Mouse (Mus musculus): Measurements from ENCODE around the gene Figla.
"Not testable (repeated sequence)": the region's sequence is repeated elsewhere in the genome, so short reads cannot be mapped to it uniquely, and the experiment has no call there.

Figla gene

DNA sequence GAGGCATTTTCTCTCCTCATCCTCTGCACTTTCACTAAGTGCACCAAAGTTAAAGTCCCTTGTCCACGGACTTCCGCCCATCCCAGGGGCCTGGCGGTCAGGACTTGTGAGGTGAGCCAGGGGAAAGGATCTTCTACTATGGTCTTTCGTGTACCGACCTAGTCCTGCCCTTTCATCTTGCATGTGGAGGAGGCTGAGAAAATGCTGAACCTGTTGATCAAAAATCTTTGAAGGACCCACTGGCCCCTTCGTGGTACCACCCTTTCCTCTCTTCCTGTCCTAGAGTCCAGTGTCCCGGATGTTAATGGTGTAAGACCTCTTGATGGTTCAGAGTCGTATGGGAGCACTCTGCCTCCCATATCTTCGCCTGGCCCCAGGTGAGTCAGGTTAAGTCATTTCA lies at the start of gene Figla:
Gene Figla (plus strand): TSS at position 301 of the 400 bp plus-strand sequence.
- no peak for DNase-seq (ENCODE audit: low spot score)

DNA sequence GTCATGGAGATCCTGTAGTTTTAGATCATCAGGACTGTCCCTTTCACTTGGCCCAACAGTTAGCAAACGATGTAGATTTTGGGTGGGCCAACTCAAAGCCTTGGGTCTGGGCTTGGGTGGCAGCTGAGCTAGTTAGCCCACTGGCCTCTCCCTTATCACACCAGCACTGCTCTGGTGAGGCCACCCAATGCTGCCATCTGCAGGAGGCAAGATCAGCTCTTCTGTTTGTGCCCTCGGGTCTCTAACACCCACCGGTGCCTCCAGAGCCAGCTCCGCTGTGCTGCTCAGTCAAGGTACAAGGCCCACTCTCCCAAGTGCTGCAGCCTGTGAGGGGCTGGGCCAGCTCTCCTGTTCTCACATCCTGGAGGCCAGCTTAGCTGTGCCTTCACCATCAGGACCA lies 49.3 kb upstream of the Figla start:
- no peak for DNase-seq (ENCODE audit: low spot score)

DNA sequence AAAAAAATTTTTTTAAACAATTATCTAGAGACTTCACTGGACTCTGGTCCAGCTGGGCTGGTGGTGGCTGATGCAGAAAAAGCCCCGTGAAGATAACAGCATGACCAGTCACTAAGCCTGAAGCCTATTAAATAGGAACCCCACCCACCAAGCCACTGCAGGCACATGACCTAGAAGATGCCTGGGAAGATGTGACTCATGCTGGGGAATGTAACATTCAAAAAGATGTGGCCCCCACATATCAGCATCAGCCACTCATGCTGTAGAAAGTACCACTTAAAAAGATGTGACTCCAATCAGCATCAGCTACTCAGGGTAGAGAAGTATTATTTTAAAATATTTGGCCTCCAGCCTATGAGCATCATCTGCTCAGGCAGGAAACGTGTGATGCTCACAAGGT lies 46.1 kb upstream of the Figla start:
- no peak for DNase-seq (ENCODE audit: low spot score)

DNA sequence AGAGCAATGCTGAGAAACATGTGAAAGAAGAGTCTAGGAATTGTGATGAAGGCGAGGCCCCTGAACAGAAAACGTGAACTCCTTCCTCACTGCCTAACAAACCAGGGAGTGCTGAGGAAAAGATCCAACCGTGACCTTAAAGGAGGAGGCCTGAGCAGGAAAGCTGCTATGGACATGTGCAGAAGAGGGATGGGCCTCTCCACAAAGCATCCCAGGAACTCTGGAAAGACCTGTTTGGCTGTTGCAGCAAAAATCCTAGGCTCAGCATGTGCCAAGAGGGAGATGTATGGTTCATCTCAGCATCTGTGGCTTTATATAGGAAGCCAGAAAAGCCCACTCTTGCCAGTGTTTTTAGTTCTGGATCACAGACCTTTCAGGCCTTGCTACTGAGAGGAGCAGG lies 43.3 kb upstream of the Figla start:
- no peak for DNase-seq (ENCODE audit: low spot score)

DNA sequence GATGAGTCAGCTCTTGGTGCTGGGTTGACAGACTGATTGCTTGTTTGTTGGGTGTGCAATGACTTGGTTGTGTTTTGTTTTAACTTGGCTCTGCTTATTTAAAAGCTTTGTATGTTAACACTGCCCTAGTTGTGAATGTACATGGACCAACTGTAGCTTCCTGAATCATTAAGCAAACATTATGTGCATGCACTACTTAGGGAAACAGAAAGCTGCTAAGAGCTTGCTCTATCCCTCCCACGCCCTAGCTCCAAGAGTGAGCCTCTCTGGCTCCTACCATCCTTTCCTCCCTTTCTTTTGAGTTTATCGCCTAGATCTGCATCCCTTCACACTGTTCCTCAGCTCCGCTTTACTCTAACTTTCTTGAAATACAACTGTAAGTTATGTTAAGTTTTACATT lies 42.6 kb upstream of the Figla start:
- no peak for DNase-seq (ENCODE audit: low spot score)

DNA sequence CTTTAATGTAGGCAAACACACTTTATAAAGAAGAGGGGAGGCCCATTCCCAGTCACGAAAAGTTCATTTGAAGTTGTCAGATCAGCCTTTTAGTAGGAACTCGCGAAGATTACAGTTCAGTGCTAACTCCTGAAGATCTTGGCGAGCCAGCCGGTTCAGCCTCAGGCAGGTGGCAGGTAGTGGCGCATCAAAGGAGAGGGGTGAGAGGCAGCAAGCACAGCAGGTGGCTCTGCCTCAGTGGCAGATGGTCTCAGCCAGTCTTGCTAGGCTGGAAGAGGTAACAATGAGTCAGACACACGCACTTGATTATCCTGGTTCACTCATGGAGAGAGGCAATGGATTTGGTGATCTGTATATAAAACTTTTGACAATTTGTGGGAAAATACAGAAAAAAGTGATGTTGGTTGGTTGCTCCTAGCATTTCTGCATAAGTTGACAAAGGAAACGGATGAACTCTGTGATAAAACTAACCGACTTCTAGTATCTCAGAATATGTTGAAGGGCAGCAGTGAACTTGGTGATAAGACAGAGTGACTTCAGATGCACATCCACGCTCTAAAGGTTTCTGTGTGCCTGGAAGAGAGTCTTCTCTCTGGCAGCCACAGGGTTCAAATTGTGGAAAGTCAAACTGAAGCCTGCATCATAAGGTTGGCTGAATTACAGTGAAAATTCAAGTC lies 40.9 kb upstream of the Figla start:
- DNase-seq (ENCODE audit: low spot score), result no peak

DNA sequence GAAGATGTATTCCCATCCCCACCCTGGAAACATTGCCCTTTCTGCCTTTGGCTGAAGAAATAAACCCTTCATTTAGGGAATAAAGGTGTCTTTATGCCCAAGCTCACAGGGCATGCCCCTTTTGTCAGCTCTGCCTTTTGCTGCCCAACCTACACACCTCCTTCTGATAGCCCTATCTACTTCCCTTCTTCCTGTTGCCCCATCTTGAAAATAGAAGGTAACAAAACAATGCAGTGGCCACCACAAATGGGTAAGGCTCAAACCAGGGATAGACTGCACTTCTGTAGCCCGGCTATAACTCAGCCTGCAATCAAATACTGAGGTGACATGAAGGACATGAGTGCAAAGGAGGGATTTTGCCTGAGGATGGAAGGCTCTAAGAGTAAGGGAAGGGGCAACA lies 40.2 kb upstream of the Figla start:
- no peak for DNase-seq (ENCODE audit: low spot score)

DNA sequence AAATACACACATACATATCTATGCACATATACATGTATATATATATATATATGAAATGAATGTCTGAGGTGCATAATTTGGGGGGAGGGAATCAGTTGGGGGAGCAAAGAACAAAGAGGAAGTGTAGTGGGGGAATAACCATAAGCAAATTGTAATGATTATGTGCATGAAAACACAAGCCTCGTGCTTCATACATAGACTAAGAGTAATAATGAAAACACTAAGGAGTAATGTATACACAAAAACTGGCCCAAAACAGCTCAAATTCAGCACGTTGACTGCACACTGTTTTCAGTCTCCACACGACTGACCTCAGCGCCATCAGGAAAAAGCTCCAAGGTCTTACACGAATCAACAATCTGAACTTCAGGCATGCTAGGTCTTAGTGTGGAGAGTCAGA lies 39.7 kb upstream of the Figla start:
- DNase-seq (ENCODE audit: low spot score), result no peak

DNA sequence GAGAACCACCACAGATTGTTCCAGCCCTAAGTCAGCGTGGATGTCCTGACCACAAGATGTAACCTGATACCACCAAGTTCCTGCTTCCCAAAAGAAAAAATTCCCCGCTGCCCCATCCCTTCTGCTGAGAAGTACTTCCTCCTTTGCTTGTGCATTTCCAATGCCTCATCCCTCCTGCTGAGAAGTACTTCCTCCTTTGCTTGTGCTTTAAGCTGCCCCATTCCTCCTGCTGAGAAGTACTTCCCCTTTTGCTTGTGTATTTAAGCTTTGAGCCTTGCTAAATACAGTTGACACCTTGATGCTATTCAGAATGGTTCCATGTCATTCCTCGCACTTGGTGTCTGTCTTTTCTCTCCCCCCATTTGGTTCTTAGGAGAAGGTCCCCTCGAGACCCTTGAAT lies 37.2 kb upstream of the Figla start:
- DNase-seq (ENCODE audit: low spot score), result not testable (repeated sequence)

DNA sequence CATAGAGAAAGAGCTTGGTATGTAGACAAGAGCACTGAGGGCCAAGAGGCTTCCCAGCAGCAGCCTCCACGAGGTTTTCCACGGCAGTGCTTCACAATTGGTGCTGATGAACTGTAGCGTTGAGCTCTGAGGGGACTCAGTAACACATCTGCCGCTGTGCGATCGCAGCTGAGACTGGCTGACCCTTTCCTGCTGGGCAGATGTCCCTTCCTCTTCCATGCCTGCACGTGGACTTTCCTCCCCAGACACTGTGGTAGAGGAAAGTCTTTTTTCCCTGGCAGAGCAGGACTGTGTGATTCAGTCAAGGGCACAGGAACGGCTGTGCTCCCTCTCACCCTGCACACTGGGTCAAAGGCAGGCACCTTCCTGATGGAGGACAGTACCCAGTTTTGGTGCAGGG lies 31.6 kb upstream of the Figla start:
- no peak for DNase-seq (ENCODE audit: low spot score)

DNA sequence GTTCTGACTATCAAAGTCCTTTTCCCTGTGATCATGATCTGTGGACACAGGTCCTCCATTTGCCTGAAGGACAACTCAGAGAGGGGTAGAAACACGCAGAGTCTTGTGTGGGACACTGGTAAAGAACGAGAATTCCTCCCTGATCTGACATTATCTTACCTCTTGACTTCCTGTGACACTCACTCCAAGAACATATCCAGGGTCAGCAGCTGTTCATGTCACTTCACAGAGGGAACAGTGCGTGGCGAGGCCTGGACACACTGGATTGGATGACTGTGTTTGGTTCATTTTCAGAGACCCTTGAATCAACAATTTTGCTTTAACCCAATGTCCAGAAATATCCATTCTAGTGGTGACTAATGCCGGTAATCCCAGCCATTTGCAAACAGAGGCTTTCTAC lies 26.4 kb upstream of the Figla start:
- DNase-seq (ENCODE audit: low spot score), result not testable (repeated sequence)

DNA sequence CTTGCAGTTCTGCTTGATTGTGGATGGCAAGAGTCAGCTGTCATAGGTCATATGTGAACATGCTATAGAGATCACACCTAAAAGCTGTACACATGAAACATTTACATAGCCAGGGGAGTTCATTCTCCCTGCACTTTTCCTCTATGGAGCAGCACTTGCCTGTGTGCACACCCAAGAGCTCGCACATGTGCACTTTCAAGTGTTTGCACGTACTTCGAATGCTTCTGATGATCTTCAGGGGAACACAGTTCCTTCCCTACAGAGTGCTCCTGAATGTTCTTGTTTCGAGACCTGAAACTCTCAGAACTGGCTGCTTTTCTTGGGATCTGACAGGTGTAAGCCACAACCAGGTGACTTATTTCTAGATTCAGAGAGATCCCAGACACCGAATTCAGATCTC lies 25.2 kb upstream of the Figla start:
- DNase-seq (ENCODE audit: low spot score), result not testable (repeated sequence)

DNA sequence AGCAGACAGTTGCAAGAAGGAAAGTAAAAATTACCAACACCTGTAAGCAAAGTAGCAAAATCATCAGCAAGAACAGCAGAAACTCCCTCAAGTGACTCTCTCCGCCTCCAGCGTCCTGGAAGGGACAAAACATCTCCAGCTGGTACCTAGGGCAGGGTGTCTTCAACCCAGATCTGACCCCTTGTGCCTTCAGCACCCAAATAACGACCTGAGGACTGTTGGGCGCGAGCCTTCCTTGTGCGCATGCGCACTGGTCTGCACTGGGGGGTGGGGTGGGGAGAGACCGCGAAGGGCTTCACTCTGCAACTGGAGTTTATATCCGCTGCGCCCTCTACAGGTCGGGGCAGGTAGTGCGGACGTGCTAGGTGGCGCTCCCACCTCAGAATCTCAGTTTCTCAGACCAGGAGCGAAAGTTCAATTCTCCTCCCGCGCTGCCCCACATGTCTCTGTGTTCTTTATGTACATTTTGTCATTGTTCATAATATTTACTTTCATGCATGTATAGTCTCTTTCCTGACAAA lies 12.5 kb upstream of the Figla start:
- DNase-seq (ENCODE audit: low spot score), result no peak

DNA sequence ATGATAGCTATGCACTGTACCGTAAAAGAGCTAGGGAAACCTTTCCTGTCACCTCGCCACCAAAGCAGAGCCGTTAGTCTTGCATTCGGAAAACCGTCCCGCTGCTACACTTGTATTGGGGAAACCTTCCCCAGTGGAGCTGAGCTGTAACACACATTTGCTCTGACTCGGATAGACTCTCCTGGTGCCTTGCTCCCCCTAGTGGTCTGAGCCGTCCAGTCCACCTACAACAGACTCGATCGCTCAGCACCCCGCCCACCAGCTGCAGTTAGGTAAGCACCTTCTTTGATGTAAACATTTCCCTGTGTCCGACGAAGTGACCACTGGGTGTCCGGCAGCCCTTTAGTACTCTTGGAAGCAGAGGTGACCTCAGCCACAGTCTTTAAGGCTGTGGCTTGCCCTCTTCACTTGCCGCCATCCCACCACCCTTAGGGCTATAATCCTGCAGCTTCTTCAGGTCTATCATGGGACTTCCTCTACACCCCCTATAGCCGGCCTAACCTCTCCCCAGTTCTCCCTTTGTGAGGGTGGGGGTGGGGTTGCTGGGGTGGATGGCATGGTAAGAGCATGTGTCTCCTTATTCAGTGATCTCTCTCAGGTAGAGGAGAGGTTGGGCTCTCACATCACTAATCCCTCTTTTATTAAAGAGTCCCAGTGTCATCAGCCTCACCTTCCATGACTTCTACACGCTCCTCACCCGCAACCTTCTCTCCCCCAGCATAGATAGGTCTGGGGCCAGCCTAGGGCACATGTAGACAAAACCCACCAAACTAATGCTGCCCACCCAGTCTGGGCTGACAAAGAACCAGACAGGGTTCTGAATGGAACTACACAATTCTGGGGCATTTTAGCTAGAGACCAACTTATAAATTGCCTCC lies 11.5 kb upstream of the Figla start:
- DNase-seq (ENCODE audit: low spot score), result peak; percentile 92

DNA sequence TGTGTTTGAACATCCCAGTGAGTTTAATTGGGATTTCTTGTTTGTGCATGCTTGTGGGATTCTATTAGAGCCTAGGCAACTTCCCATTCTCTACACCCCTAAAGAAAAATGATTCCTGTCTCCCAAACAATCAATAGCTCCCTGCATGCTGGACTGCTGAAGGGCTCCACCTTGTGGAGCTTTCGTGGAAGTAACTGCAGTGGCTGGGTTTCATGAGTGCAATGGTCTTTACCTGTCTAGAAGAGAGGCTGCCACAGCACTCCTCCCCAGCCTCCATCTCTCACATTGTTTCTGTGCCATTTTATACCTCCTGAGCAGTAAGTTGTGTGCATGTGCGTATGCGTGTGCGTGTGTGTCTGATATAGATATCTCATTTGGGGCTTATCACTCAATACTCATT lies 6.0 kb upstream of the Figla start:
- DNase-seq (ENCODE audit: low spot score), result peak; percentile 80

DNA sequence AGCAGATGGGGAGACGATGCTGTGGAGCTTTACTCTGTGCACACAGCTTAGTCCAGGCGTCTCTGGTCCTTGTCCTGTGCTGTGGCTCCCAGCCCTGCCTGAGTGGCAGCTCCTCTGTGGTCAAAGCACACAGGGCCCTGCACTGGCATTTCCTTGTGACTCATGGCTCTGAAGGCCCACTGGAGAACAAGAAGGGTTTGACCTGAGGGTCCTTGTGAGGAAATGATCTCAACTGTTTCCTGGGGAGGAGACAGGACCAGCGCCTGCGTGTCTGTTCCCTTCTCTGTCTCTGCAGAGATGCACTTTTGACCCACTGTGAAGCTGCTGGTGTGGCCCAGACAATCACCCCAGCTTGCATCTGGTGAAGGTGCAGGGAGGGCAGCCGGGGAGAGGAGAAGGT lies 1.2 kb upstream of the Figla start:
- DNase-seq (ENCODE audit: low spot score), result not testable (repeated sequence)

DNA sequence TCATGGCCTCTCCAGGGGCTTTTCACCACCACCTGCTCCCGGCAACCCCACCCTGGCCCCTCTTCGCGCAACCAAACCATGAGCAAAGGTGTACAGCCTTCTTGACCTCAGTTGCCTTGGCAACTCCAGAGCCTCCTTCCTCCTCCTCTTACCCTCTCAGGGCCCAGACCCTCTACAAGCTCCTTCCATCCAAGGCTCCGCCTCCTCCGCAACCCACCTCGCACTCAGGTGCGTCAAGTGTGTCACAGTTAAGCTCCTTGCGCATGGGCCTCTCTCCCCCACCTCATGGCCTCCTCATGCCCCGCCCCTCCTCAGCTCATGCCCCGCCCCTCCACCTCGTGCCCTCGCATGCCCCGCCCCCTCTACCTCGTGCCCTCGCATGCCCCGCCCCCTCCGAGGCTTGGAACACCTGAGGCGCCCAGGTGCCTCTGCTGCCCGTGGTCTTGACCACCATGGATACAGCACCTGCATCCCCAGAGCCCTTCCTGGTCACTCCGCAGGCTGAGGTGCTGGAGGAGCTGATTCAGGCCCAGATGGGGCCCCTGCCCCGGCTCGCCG lies 901 bp downstream of the Figla start:
- DNase-seq (ENCODE audit: low spot score), result no peak

DNA sequence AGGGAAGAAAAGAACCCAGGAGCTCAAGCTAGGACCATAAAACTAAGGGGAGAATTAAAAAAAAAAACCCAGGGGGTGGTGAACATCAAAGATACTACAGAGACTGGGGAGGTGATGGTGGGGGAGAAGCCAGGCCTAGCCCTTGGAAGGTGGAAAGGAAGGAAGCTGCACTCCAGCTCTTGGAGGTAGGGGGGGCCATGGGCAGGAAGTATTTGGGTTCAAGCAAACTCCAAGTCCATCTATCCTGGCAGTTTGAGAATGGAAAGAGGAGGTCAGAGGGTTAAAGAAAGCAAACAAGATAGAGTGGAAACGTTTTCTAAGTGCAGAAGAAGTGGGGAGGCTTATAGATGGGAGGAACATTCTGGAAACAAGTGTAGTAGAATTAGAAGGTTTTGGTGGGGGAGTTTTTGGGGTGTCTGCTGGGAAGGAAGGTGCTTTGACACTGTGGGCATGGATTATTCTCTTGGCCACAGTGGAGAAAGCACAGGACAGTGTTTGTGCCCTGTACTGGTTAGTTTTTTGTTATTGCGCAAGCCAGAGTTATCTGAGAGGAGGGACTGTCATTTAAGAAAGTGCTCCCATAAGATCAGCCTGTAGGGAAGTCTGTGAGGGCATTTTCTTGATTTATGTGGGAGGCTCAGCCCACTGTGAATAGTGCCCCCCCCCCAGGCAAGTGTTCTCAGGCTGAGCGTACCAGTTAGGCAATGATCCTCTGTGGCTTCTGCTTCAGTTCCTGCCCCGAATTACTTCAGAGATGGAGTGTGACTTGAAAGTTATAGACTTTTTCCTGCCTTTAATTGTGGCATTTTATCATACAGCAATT lies 3.7 kb downstream of the Figla start:
- no peak for DNase-seq (ENCODE audit: low spot score)

DNA sequence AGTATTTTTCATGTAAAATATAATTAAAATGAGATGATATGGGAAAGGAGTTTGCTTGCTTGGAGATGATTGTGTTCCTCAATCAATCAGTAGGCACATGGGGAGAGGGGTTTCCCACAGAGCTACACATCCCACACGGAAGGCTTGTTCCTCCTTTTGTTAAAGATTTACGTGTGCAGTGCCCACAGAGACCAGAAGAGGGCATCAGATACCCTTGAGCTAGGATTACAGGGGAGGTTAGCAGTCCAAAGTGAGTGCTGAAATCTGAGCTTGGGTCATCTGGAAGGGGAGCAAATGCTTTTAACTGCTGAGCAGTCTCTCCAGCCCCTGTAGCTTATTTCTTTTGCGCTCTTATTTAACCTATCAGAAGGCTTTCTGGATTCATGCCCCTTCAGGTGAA lies 5.0 kb downstream of the Figla start:
- DNase-seq (ENCODE audit: low spot score), result no peak

DNA sequence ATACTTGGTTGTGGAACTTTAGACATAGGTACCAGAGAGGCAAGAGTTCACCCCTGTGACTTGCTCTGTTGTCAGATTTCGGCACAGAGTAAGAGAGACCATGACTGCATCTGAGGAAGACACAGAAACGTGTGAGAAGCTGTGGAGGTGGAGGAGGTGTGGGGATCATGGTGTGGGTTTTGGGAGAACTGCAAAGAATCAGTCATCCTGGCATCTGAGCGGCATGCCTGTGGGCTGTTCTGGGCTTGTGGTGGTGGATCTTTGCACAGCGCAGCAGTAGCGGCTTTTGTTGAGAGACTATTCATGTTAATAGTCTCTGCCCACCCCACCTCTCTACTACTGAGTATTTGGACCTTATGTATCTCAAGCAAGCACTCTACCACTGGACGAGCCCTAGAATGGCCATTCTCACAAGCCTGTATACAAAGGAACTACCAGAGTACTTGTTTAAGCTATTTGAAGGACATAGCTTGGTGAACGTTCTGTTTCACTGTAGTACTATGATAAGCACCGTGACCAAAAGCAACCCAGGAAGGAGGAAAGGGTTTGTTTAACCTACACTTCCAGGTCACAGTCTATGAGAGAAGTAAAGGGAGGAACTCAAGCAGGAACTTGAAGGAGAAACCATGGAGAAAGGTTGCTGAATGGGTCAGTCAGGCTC lies 10.8 kb downstream of the Figla start:
- no peak for DNase-seq (ENCODE audit: low spot score)

DNA sequence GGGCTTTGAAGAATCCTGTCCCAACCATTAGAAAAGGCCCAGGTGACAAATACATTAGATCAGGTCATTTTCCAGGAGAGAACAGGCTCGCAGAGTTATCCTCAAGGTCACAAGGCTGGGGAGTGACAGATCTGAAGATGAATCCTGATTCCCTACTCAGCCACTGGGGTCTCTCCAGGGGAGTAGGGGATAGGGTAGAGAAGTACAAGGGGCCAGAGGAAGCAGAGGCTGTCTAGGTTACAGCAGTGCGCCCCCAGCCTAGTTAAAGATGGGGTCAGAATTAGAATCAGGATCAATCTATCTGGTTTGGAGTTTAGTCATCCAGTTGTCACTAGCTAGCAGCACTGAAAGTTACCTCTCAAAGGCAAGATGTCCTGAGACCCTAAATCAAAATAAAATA lies 12.2 kb downstream of the Figla start:
- no peak for DNase-seq (ENCODE audit: low spot score)

All from retina, embryonic 14.5 days (tissue).